Mouse (Mus musculus) kidney, embryonic 15.5 days (tissue): ENCODE measurements around the gene Npc2. TPM values are rescaled to one million over a fixed set of nuclear protein-coding genes. Genes with fewer than 3 reads are reported as not detected.

Source experiments
- ATAC-seq: fragments of 200-750 bp; cut with Nextera tagmentation; replicated peaks from 2 replicates; pipeline ENCODE4 v1.8.0; 2017; ENCODE audit warnings: moderate TSS enrichment; ENCODE audit not compliant: low FRiP score
- H3K27ac ChIP-seq: fragments of 300-500 bp; sonication (generic); 2 replicates; pipeline ENCODE4 v1.5.1; 2015; ENCODE audit warnings: mild to moderate bottlenecking, inconsistent platforms
- H3K27me3 ChIP-seq: fragments of 300-500 bp; sonication (generic); 2 replicates; pipeline ENCODE4 v1.6.1; 2015; ENCODE audit warnings: inconsistent platforms
- H3K36me3 ChIP-seq: fragments of 300-500 bp; sonication (generic); 2 replicates; pipeline ENCODE4 v1.6.1; 2015; ENCODE audit warnings: inconsistent platforms
- H3K4me1 ChIP-seq: fragments of 300-500 bp; sonication (generic); 2 replicates; pipeline ENCODE4 v1.6.1; 2015; ENCODE audit warnings: inconsistent platforms
- H3K4me2 ChIP-seq: fragments of 300-500 bp; sonication (generic); 2 replicates; pipeline ENCODE4 v1.6.1; 2015; ENCODE audit warnings: moderate library complexity, mild to moderate bottlenecking, inconsistent platforms
- H3K4me3 ChIP-seq: fragments of 300-500 bp; sonication (generic); replicated peaks from 2 replicates; pipeline ENCODE4 v1.5.1; 2015; ENCODE audit warnings: mild to moderate bottlenecking, inconsistent platforms
- H3K9ac ChIP-seq: fragments of 300-500 bp; sonication (generic); 2 replicates; pipeline ENCODE4 v1.6.1; 2015; ENCODE audit warnings: mild to moderate bottlenecking, inconsistent platforms
- H3K9me3 ChIP-seq: fragments of 300-500 bp; sonication (generic); replicated peaks from 2 replicates; pipeline ENCODE4 v1.6.1; 2016; ENCODE audit warnings: inconsistent platforms
- WGBS: fragments of 180-500 bp; shearing (Covaris S2); methylation state at CpG from one replicate; pipeline ENCODE4 v1.1.7; 2015; ENCODE audit warnings: mixed read lengths; 5-methylcytosine and 5-hydroxymethylcytosine counted together
- polyA plus RNA-seq: library from polyadenylated mRNA; unstranded; fragments of >200 nt; fragmentation: Nextera tagmentation; extraction: Ambion mirVana; gene quantifications from 2 replicates; pipeline ENCODE4 v1.2.1, GENCODE M21; 2015

The Npc2 gene
- polyA plus RNA-seq, 1 experiment from 2014 or later, result 62.6 TPM

- Histone ChIP-seq H3K4me3 (peak overlapping the region; percentile 82), H3K36me3 (peaks cover 15% of the 10 kb centered on the region), H3K27ac (no peak overlapping the region), H3K9me3 (no peaks in the 10 kb centered on the region), H3K27me3 (no peaks in the 10 kb centered on the region), H3K9ac (no peak overlapping the region), H3K4me2 (peak overlapping the region; percentile 73), H3K4me1 (peaks cover 36% of the 10 kb centered on the region)
- no peak for ATAC-seq
- 85% methylated on average over 6 of the region's 6 CpGs for WGBS
Observed at GRCm38 (mm10) chr12:84774376-84774775, 1.4 kb upstream of the Npc2 start.

GRCm38 (mm10) chr12:84773476-84773875 lies 524 bp upstream of the Npc2 start:
- Histone ChIP-seq H3K4me1 (peaks cover 36% of the 10 kb centered on the region), H3K9ac (peak overlapping the region; percentile 73), H3K36me3 (peaks cover 22% of the 10 kb centered on the region), H3K27me3 (no peaks in the 10 kb centered on the region), H3K9me3 (no peaks in the 10 kb centered on the region), H3K27ac (peak overlapping the region; percentile 67), H3K4me3 (peak overlapping the region; percentile 82), H3K4me2 (peak overlapping the region; percentile 73)
- under 1% methylated on average over 20 of the region's 20 CpGs for WGBS
- peak; percentile 6; the same call in 1 of the 2 replicates for ATAC-seq

- peak overlapping the region; percentile 82 for H3K4me3 ChIP-seq
- no peaks in the 10 kb centered on the region for H3K9me3 ChIP-seq
- H3K4me1 ChIP-seq, result peaks cover 36% of the 10 kb centered on the region
- no peak for ATAC-seq
- H3K27ac ChIP-seq, result peak overlapping the region; percentile 98
- peak overlapping the region; percentile 84 for H3K9ac ChIP-seq
- peaks cover 22% of the 10 kb centered on the region for H3K36me3 ChIP-seq
- 3% methylated on average over 10 of the region's 10 CpGs for WGBS
- no peaks in the 10 kb centered on the region for H3K27me3 ChIP-seq
- peak overlapping the region; percentile 73 for H3K4me2 ChIP-seq
Observed at GRCm38 (mm10) chr12:84771981-84772520, 901 bp downstream of the Npc2 start.

GRCm38 (mm10) chr12:84769624-84770023 lies 3.3 kb downstream of the Npc2 start:
- no peaks in the 10 kb centered on the region for H3K9me3 ChIP-seq
- no peak for ATAC-seq
- peaks cover 43% of the 10 kb centered on the region for H3K4me1 ChIP-seq
- H3K27me3 ChIP-seq, result no peaks in the 10 kb centered on the region
- H3K4me3 ChIP-seq, result no peak overlapping the region
- H3K36me3 ChIP-seq, result peaks cover 23% of the 10 kb centered on the region
- no peak overlapping the region for H3K4me2 ChIP-seq
- H3K27ac ChIP-seq, result no peak overlapping the region
- no peak overlapping the region for H3K9ac ChIP-seq
- WGBS, result 89% methylated on average over 7 of the region's 7 CpGs

- peaks cover 42% of the 10 kb centered on the region for H3K36me3 ChIP-seq
- no peaks in the 10 kb centered on the region for H3K27me3 ChIP-seq
- no peak overlapping the region for H3K4me2 ChIP-seq
- peaks cover 32% of the 10 kb centered on the region for H3K4me1 ChIP-seq
- no peak overlapping the region for H3K4me3 ChIP-seq
- H3K27ac ChIP-seq, result no peak overlapping the region
- no peak overlapping the region for H3K9ac ChIP-seq
- no peak for ATAC-seq
- WGBS, result 83% methylated on average over 6 of the region's 6 CpGs
- no peaks in the 10 kb centered on the region for H3K9me3 ChIP-seq
Observed at GRCm38 (mm10) chr12:84767510-84767909, 5.4 kb downstream of the Npc2 start.

- Histone ChIP-seq H3K27me3 (no peaks in the 10 kb centered on the region), H3K36me3 (peaks cover 43% of the 10 kb centered on the region), H3K9ac (no peak overlapping the region), H3K4me1 (peaks cover 22% of the 10 kb centered on the region), H3K27ac (no peak overlapping the region), H3K4me3 (no peak overlapping the region), H3K9me3 (no peaks in the 10 kb centered on the region), H3K4me2 (no peak overlapping the region)
- WGBS, result 66% methylated on average over 5 of the region's 5 CpGs
- 0 out of 2 replicates have a peak, but pooled peaks have one; percentile 18 for ATAC-seq
Observed at GRCm38 (mm10) chr12:84766113-84766735, 6.7 kb downstream of the Npc2 start.

GRCm38 (mm10) chr12:84765506-84765905 lies 7.4 kb downstream of the Npc2 start:
- Histone ChIP-seq H3K27ac (no peak overlapping the region), H3K9me3 (no peaks in the 10 kb centered on the region), H3K4me3 (no peak overlapping the region), H3K4me2 (no peak overlapping the region), H3K27me3 (no peaks in the 10 kb centered on the region), H3K9ac (no peak overlapping the region), H3K36me3 (peaks cover 46% of the 10 kb centered on the region), H3K4me1 (peaks cover 15% of the 10 kb centered on the region)
- 89% methylated on average over 15 of the region's 15 CpGs for WGBS
- no peak for ATAC-seq

- Histone ChIP-seq H3K4me1 (peaks cover 11% of the 10 kb centered on the region), H3K27ac (no peak overlapping the region), H3K36me3 (peaks cover 53% of the 10 kb centered on the region), H3K9me3 (no peaks in the 10 kb centered on the region), H3K4me2 (no peak overlapping the region), H3K9ac (no peak overlapping the region), H3K27me3 (no peaks in the 10 kb centered on the region), H3K4me3 (no peak overlapping the region)
- WGBS, result 61% methylated on average over 7 of the region's 7 CpGs
- ATAC-seq, result no peak
Observed at GRCm38 (mm10) chr12:84764756-84765155, 8.2 kb downstream of the Npc2 start.

- no peak overlapping the region for H3K27ac ChIP-seq
- H3K9ac ChIP-seq, result no peak overlapping the region
- no peak for ATAC-seq
- peaks cover 53% of the 10 kb centered on the region for H3K36me3 ChIP-seq
- H3K4me2 ChIP-seq, result no peak overlapping the region
- no peaks in the 10 kb centered on the region for H3K27me3 ChIP-seq
- no peak overlapping the region for H3K4me3 ChIP-seq
- WGBS, result 90% methylated on average over 13 of the region's 13 CpGs
- H3K9me3 ChIP-seq, result no peaks in the 10 kb centered on the region
- H3K4me1 ChIP-seq, result peaks cover 8% of the 10 kb centered on the region
Observed at GRCm38 (mm10) chr12:84763577-84764218, 9.3 kb downstream of the Npc2 start.

- H3K27me3 ChIP-seq, result no peaks in the 10 kb centered on the region
- H3K9me3 ChIP-seq, result no peaks in the 10 kb centered on the region
- no peak overlapping the region for H3K4me3 ChIP-seq
- H3K4me1 ChIP-seq, result peaks cover 8% of the 10 kb centered on the region
- H3K4me2 ChIP-seq, result no peak overlapping the region
- no peak for ATAC-seq
- peaks cover 64% of the 10 kb centered on the region for H3K36me3 ChIP-seq
- WGBS, result 89% methylated on average over 5 of the region's 5 CpGs
- no peak overlapping the region for H3K27ac ChIP-seq
- no peak overlapping the region for H3K9ac ChIP-seq
Observed at GRCm38 (mm10) chr12:84762532-84762931, 10.4 kb downstream of the Npc2 start.

GRCm38 (mm10) chr12:84759063-84759462 lies 13.9 kb downstream of the Npc2 start:
- no peaks in the 10 kb centered on the region for H3K9me3 ChIP-seq
- H3K4me2 ChIP-seq, result no peak overlapping the region
- H3K4me1 ChIP-seq, result no peaks in the 10 kb centered on the region
- 81% methylated on average over 2 of the region's 2 CpGs for WGBS
- no peak overlapping the region for H3K27ac ChIP-seq
- no peaks in the 10 kb centered on the region for H3K27me3 ChIP-seq
- H3K4me3 ChIP-seq, result no peak overlapping the region
- peaks cover 65% of the 10 kb centered on the region for H3K36me3 ChIP-seq
- no peak overlapping the region for H3K9ac ChIP-seq
- no peak for ATAC-seq

GRCm38 (mm10) chr12:84756016-84756415 lies 16.9 kb downstream of the Npc2 start:
- no peak overlapping the region for H3K27ac ChIP-seq
- H3K9me3 ChIP-seq, result no peaks in the 10 kb centered on the region
- H3K4me1 ChIP-seq, result no peaks in the 10 kb centered on the region
- peaks cover 49% of the 10 kb centered on the region for H3K36me3 ChIP-seq
- H3K27me3 ChIP-seq, result peaks cover 18% of the 10 kb centered on the region; the same call in 1 of the 2 replicates
- no peak overlapping the region for H3K9ac ChIP-seq
- 93% methylated on average over 10 of the region's 10 CpGs for WGBS
- ATAC-seq, result no peak
- H3K4me3 ChIP-seq, result no peak overlapping the region
- H3K4me2 ChIP-seq, result no peak overlapping the region
